Mouse (Mus musculus): ENCODE measurements around the gene Asphd1.

- TF ChIP-seq CTCF (IDR thresholded peaks at IDR 0.05; ENCODE audit: borderline replicate concordance, insufficient read depth, low read depth, low read length) (no peak), POLR2A (IDR thresholded peaks at IDR 0.05; ENCODE audit: borderline replicate concordance, insufficient read depth, low read length) (no peak)
Measured at GRCm38 (mm10) chr7:126948626-126949025, 756 bp downstream of the Asphd1 start.

Measured in cerebellum, adult 2 months (tissue).